Mouse (Mus musculus) leukemia stem cell, adult 10-12 weeks (primary cell): Measurements from ENCODE around the gene Zfp316. TPM values are rescaled to one million over a fixed set of nuclear protein-coding genes. Genes with fewer than 3 reads are reported as not detected.

Source experiments
- polyA plus RNA-seq: library from polyadenylated mRNA; stranded (reverse); fragments of >175 nt; gene quantifications from 2 replicates; pipeline ENCODE4 v1.2.3, GENCODE M21; 2012; ENCODE audit warnings: low replicate concordance

The Zfp316 gene
- 12.3 and 12.6 TPM in 2 replicates for polyA plus RNA-seq

GRCm38 (mm10) chr5:143269363-143270150, at the start of gene Zfp316:
Gene Zfp316, minus strand, starts transcription at chr5:143270022.

GRCm38 (mm10) chr5:143314730-143315513, 45.1 kb upstream of the Zfp316 start, which contains the start of gene E130309D02Rik:
Gene E130309D02Rik, minus strand, starts transcription at chr5:143315360.

GRCm38 (mm10) chr5:143293404-143293803, 23.6 kb upstream of the Zfp316 start, which contains the start of gene Zfp853:
Gene Zfp853, minus strand, starts transcription at chr5:143293623.

GRCm38 (mm10) chr5:143235028-143235693, 34.7 kb downstream of the Zfp316 start, which contains the start of gene Zfp12:
Gene Zfp12, plus strand, starts transcription at chr5:143235163.

GRCm38 (mm10) chr5:143226790-143227189, 43.0 kb downstream of the Zfp316 start, which contains the start of gene Spdye4a:
Gene Spdye4a, minus strand, starts transcription at chr5:143226890.

Other genes starting within 250 kb of the Zfp316 start
- gene Rnf216, start 157.0 kb downstream of the Zfp316 start, polyA plus RNA-seq: 25.1 and 30.9 TPM in 2 replicates
- 0.03 TPM in 1 of 2 replicates, not detected in the other for gene Olfr718-ps1, start 122.4 kb downstream of the Zfp316 start, polyA plus RNA-seq
- 0.81 and 2.0 TPM in 2 replicates for gene Rbak, start 89.2 kb downstream of the Zfp316 start, polyA plus RNA-seq
- not detected in 2 replicates for gene Spdye4b, start 89.0 kb downstream of the Zfp316 start, polyA plus RNA-seq
- gene Spdye4a, start 43.1 kb downstream of the Zfp316 start, polyA plus RNA-seq: not detected in 2 replicates
- 2.6 and 3.4 TPM in 2 replicates for gene Zfp12, start 34.9 kb downstream of the Zfp316 start, polyA plus RNA-seq
- 0.09 and 0.14 TPM in 2 replicates for gene Zfp853, start 23.6 kb upstream of the Zfp316 start, polyA plus RNA-seq
- 143 and 151 TPM in 2 replicates for gene E130309D02Rik, start 45.3 kb upstream of the Zfp316 start, polyA plus RNA-seq
- gene Zdhhc4, start 59.2 kb upstream of the Zfp316 start, polyA plus RNA-seq: 13.0 and 79.5 TPM in 2 replicates
- not detected in 2 replicates for gene Grid2ip, start 87.3 kb upstream of the Zfp316 start, polyA plus RNA-seq
- gene Kdelr2, start 133.8 kb upstream of the Zfp316 start, polyA plus RNA-seq: 33.5 and 102 TPM in 2 replicates
- gene Daglb, start 194.6 kb upstream of the Zfp316 start, polyA plus RNA-seq: 6.5 and 11.6 TPM in 2 replicates